Mouse (Mus musculus) heart, postnatal 25 days (tissue): Measurements from ENCODE around the gene Ccl3. TPM values are rescaled to one million over a fixed set of nuclear protein-coding genes. Genes with fewer than 3 reads are reported as not detected.

ENCODE experiments used
- DNase-seq: peaks from one replicate; pipeline ENCODE4 v3.0.0; 2022; ENCODE audit warnings: low spot score
- intact Hi-C: fragments of 180-260 bp; cut with DNase I; formaldehyde crosslinking; loops from one replicate; pipeline ENCODE4 v1.15.1; 2025
- total RNA-seq, 2 experiments: library from RNA; stranded (reverse); gene quantifications; 2 replicates each; pipeline ENCODE4 v1.2.3; 2021

Ccl3 gene
- total RNA-seq, 2 experiments from 2014 or later = 0.36 TPM; not detected in 1

GRCm38 (mm10) chr11:83630630-83631029 lies 18.5 kb downstream of the Ccl3 start:
- no peak for DNase-seq
- intact Hi-C loops = loop anchor here (5.0 kb wide), 1 partner anchor 73 kb away; no protein-coding TSS in a partner anchor

GRCm38 (mm10) chr11:83628808-83629207 lies 20.3 kb downstream of the Ccl3 start:
- DNase-seq = no peak
- intact Hi-C loops = no loop called here

- no peak for DNase-seq
- intact Hi-C loops = no loop called here
Observed at GRCm38 (mm10) chr11:83623586-83623985, 25.6 kb downstream of the Ccl3 start.

GRCm38 (mm10) chr11:83619037-83619436 lies 30.1 kb downstream of the Ccl3 start:
- DNase-seq = no peak
- intact Hi-C loops = no loop called here

GRCm38 (mm10) chr11:83618238-83618637 lies 30.9 kb downstream of the Ccl3 start:
- intact Hi-C loops = no loop called here
- DNase-seq = no peak

GRCm38 (mm10) chr11:83616586-83616985 lies 32.6 kb downstream of the Ccl3 start:
- no peak for DNase-seq

GRCm38 (mm10) chr11:83610900-83611299 lies 38.3 kb downstream of the Ccl3 start:
- no peak for DNase-seq
- intact Hi-C loops = no loop called here

More at GRCm38 (mm10) chr11:83616586-83616985, 32.6 kb downstream of the Ccl3 start:
- intact Hi-C loops = no loop called here

- intact Hi-C loops = no loop called here
Observed at GRCm38 (mm10) chr11:83606396-83606795, 42.8 kb downstream of the Ccl3 start.

GRCm38 (mm10) chr11:83605535-83605934 lies 43.6 kb downstream of the Ccl3 start:
- DNase-seq = no peak
- intact Hi-C loops = no loop called here

More at GRCm38 (mm10) chr11:83606396-83606795, 42.8 kb downstream of the Ccl3 start:
- DNase-seq = no peak

GRCm38 (mm10) chr11:83604698-83605097 lies 44.5 kb downstream of the Ccl3 start:
- intact Hi-C loops = no loop called here

GRCm38 (mm10) chr11:83603399-83603798 lies 45.8 kb downstream of the Ccl3 start:
- intact Hi-C loops = no loop called here
- no peak for DNase-seq

More at GRCm38 (mm10) chr11:83604698-83605097, 44.5 kb downstream of the Ccl3 start:
- no peak for DNase-seq

- intact Hi-C loops = no loop called here
- no peak for DNase-seq
Observed at GRCm38 (mm10) chr11:83600576-83600975, 48.6 kb downstream of the Ccl3 start.

GRCm38 (mm10) chr11:83598991-83599390 lies 50.2 kb downstream of the Ccl3 start:
- intact Hi-C loops = no loop called here
- no peak for DNase-seq

GRCm38 (mm10) chr11:83598207-83598837 lies 50.8 kb downstream of the Ccl3 start:
- DNase-seq = no peak
- intact Hi-C loops = no loop called here

Other genes with a start within 250 kb of the Ccl3 start
- gene Rasl10b, start 240.2 kb downstream of the Ccl3 start, total RNA-seq = 10 to 100 TPM; 49.6 to 60.1 TPM
- gene Gas2l2, start 219.9 kb downstream of the Ccl3 start, total RNA-seq = not detected
- gene 1700020L24Rik, start 211.7 kb downstream of the Ccl3 start, total RNA-seq = not detected
- 1 to 10 TPM; 4.6 to 5.7 TPM for gene Mmp28, start 186.3 kb downstream of the Ccl3 start, total RNA-seq
- gene Taf15, start 176.3 kb downstream of the Ccl3 start, total RNA-seq = 10 to 100 TPM; 33.7 to 33.8 TPM
- not detected for gene Heatr9, start 127.2 kb downstream of the Ccl3 start, total RNA-seq
- gene Ccl5, start 118.8 kb downstream of the Ccl3 start, total RNA-seq = not detected
- gene Ccl9, start 70.7 kb downstream of the Ccl3 start, total RNA-seq = 10 to 100 TPM in 1 of 2 experiments, 1 to 10 TPM in 1; 7.0 to 11.7 TPM
- gene Ccl6, start 56.3 kb downstream of the Ccl3 start, total RNA-seq = 10 to 100 TPM in 1 of 2 experiments, 1 to 10 TPM in 1; 9.9 to 10.4 TPM
- gene Rpl9-ps1, start 3.7 kb downstream of the Ccl3 start, total RNA-seq = not detected
- not detected for gene Ccl4, start 13.2 kb upstream of the Ccl3 start, total RNA-seq
- 1 to 10 TPM; 2.0 to 2.5 TPM for gene Wfdc17, start 54.6 kb upstream of the Ccl3 start, total RNA-seq
- gene Wfdc18, start 59.7 kb upstream of the Ccl3 start, total RNA-seq = not detected
- gene Wfdc21, start 97.6 kb upstream of the Ccl3 start, total RNA-seq = not detected
- gene Heatr6, start 104.3 kb upstream of the Ccl3 start, total RNA-seq = 1 to 10 TPM; 5.3 to 5.9 TPM
- gene Hnf1b, start 200.7 kb upstream of the Ccl3 start, total RNA-seq = not detected